ENCODE assay signal across 16 mouse cellular contexts in the genomic region with DNA sequence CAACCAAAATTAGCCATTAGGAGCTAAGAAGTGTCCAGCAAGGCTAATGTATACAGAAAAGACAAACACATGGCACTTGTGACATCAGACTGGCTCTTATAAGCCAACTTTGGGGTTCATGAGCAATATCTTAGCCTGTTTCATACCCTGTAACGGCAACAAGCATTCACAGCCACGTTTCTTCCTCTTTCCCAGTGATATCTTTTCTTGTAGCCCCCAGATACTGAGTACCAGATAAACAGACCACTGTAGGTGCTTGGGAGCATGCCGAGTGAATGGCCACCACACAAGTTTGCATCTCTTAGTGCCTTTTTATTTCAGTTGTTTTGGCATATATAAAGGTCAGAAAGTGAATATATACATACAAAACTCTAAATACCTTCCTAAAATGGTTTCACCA.
"Had no signal": no experiment of that assay in that cellular context is flagged by ENCODE, and none has a peak within 500 bp of the region (broad histone marks: within the 10 kb centered on the region; RNA-seq: fewer than 3 reads in every experiment).

No protein-coding gene starts in this region.

- DNase-seq: retina, postnatal 1 day; right cerebral cortex, adult 18-20 months; right cerebral cortex, postnatal 14 days; right cerebral cortex, postnatal 25 days; right cerebral cortex, postnatal 4 days; spleen, adult 18-20 months; thymus, adult 18-20 months; thymus, adult 2 months; thymus, postnatal 14 days; thymus, postnatal 25 days; thymus, postnatal 36 days; thymus, postnatal 4 days had no signal

- H3K4me3 ChIP-seq: neural tube, embryonic 13.5 days; neural tube, embryonic 15.5 days; stomach, embryonic 15.5 days had no signal

- H3K27me3 ChIP-seq: neural tube, embryonic 13.5 days; neural tube, embryonic 15.5 days; stomach, embryonic 15.5 days had no signal

- H3K9ac ChIP-seq: neural tube, embryonic 13.5 days; neural tube, embryonic 15.5 days; stomach, embryonic 15.5 days had no signal

- H3K9me3 ChIP-seq: neural tube, embryonic 13.5 days; neural tube, embryonic 15.5 days; stomach, embryonic 15.5 days had no signal

- H3K27ac ChIP-seq: neural tube, embryonic 13.5 days; neural tube, embryonic 15.5 days; stomach, embryonic 15.5 days; stomach, postnatal 0 days had no signal
